Mouse (Mus musculus): Measurements from ENCODE around the gene Nsg1. TPM values are rescaled to one million over a fixed set of nuclear protein-coding genes. Genes with fewer than 3 reads are reported as not detected.

The Nsg1 gene
- polyA plus RNA-seq, 1 experiment from 2014 or later = 23.4 TPM

DNA sequence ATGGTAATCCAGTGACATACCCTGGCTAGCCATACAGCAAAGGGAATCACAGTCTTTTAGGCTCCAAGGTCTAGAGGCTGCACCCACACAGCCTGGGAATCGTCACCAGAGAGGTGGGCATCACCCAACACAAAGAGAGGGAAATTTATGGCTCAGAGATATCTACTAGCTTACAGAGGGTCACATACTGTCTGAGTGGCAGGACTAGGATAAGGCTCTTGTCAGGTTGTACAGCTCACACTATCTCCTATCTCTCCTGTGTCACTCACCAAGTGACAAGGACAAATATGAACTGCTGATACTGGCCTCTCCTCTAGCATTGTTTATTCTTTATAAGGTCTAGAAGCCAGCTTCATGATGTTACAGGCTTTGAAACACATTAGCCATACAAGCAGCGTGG is 30.4 kb downstream of the Nsg1 start:
- H3K9me3 ChIP-seq (ENCODE audit: control insufficient read depth, low read length) = no peaks in the 10 kb centered on the region
- no peak for TF ChIP-seq EP300 (optimal IDR thresholded peaks at IDR 0.05)
- no peak for TF ChIP-seq CTCF (IDR thresholded peaks at IDR 0.05; ENCODE audit: low read depth)
- H3K4me1 ChIP-seq (replicated peaks; ENCODE audit: control insufficient read depth, insufficient read depth) = no peaks in the 10 kb centered on the region
- no peak overlapping the region for H3K27ac ChIP-seq (replicated peaks)
- H3K36me3 ChIP-seq (ENCODE audit: control insufficient read depth, insufficient read depth, low read length) = peaks cover 2% of the 10 kb centered on the region; the same call in 1 of the 2 replicates
- WGBS = 81% methylated on average over 2 of the region's 2 CpGs
- no peak overlapping the region for H3K9ac ChIP-seq (ENCODE audit: low read length)
- ATAC-seq (ENCODE audit: low FRiP score, low TSS enrichment) (no peak), DNase-seq (ENCODE audit: low spot score) (no peak)
- H3K4me3 ChIP-seq (ENCODE audit: low read depth, low read length) = no peak overlapping the region
- H3K27me3 ChIP-seq (ENCODE audit: control insufficient read depth, insufficient read depth, low read length) = no peaks in the 10 kb centered on the region
- H3K4me2 ChIP-seq (replicated peaks; ENCODE audit: low read depth) = no peak overlapping the region

DNA sequence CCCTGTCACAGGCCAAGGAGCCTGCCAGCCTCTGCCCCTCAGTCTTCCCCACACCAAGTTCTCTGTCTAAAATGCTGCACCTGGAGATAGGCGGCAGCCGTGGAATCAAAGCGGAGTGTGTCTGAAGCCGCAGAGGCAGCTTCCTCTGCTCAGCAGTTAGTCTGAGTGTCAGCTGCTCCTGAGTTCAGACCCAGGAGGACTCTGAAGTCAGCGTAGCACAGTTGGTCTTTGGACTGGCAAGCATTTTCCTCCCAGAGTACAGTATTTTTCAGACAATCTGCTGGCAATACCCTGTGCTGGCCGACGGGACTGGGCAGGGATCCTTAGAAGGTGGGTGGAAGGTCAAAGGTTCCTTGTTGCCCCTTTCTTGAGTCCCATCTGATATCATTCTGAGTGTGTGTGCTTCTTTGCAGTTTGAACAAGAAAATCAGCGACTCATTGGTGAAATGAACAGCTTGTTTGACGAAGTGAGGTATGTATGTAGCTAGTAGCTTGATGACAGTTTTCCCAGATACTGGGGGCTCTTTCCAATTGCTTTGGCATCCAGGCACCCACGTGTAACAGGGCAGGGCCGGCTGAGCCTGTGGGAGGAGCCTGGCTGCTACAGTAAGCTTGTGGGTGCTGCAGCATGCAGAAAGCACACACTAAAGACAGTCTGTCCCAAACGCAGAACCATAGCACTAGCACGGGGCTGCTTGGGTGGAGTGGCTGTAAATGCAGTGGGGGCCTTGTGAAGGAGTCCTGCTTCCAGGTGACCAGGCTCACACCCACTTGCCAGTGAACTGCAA is 33.0 kb downstream of the Nsg1 start:
- no peak overlapping the region for H3K27ac ChIP-seq (replicated peaks)
- 83% methylated on average over 13 of the region's 13 CpGs for WGBS
- no peaks in the 10 kb centered on the region for H3K4me1 ChIP-seq (replicated peaks; ENCODE audit: control insufficient read depth, insufficient read depth)
- ATAC-seq (ENCODE audit: low FRiP score, low TSS enrichment) (no peak), DNase-seq (ENCODE audit: low spot score) (no peak)
- TF ChIP-seq EP300 (optimal IDR thresholded peaks at IDR 0.05) (no peak), CTCF (IDR thresholded peaks at IDR 0.05; ENCODE audit: low read depth) (no peak)
- H3K9ac ChIP-seq (ENCODE audit: low read length) = no peak overlapping the region
- no peaks in the 10 kb centered on the region for H3K27me3 ChIP-seq (ENCODE audit: control insufficient read depth, insufficient read depth, low read length)
- no peak overlapping the region for H3K4me2 ChIP-seq (replicated peaks; ENCODE audit: low read depth)
- H3K36me3 ChIP-seq (ENCODE audit: control insufficient read depth, insufficient read depth, low read length) = peaks cover 2% of the 10 kb centered on the region; the same call in 1 of the 2 replicates
- H3K9me3 ChIP-seq (ENCODE audit: control insufficient read depth, low read length) = no peaks in the 10 kb centered on the region
- no peak overlapping the region for H3K4me3 ChIP-seq (ENCODE audit: low read depth, low read length)

DNA sequence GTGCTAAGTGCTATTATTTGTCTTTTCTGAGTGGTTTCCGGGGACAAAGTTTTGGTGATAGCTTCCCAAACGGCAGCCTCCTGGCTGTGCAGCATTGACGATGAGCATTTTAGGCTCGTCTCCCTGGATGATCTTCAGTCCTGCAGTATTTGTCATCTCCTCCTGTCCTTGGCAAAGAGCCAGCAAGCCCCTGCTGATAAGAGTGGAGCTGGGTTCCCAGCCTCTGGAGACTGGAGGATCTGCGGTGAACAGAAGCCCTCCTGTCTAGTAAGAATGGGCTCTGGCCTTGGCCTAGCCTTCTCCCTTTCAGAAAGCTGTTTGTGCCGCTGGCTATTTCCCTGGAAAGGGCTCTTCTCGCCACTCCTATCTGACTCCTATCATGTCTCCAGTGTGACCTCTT is 38.0 kb downstream of the Nsg1 start:
- Histone ChIP-seq H3K9ac (ENCODE audit: low read length) (no peak overlapping the region), H3K27me3 (ENCODE audit: control insufficient read depth, insufficient read depth, low read length) (no peaks in the 10 kb centered on the region), H3K36me3 (ENCODE audit: control insufficient read depth, insufficient read depth, low read length) (no peaks in the 10 kb centered on the region; the same call in 1 of the 2 replicates), H3K4me3 (ENCODE audit: low read depth, low read length) (no peak overlapping the region), H3K4me1 (replicated peaks; ENCODE audit: control insufficient read depth, insufficient read depth) (no peaks in the 10 kb centered on the region), H3K4me2 (replicated peaks; ENCODE audit: low read depth) (no peak overlapping the region), H3K27ac (replicated peaks) (no peak overlapping the region), H3K9me3 (ENCODE audit: control insufficient read depth, low read length) (no peaks in the 10 kb centered on the region)
- 65% methylated on average over 7 of the region's 7 CpGs for WGBS
- TF ChIP-seq EP300 (optimal IDR thresholded peaks at IDR 0.05) (no peak), CTCF (IDR thresholded peaks at IDR 0.05; ENCODE audit: low read depth) (no peak)
- DNase-seq (ENCODE audit: low spot score) (no peak), ATAC-seq (ENCODE audit: low FRiP score, low TSS enrichment) (no peak)

DNA sequence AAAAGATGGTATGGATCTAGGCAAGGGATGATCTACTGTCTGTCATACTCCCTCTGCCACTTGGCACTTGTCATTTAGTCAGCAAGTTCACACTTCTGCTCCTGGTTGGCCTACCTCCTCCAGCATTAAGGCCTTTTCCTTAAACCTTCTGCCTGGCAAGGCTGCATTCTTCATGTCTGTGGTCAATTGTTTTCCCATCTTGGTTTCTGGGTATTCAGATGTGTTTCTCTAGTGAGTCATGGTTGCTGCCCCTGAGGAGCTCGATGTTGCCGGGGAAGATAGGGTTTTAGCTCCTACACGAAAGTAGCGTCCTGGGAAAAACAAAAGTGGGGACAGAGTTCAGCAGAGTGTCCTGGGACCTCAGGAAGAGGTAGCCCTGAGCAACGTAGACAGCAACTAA is 40.4 kb downstream of the Nsg1 start:
- H3K27ac ChIP-seq (replicated peaks) = no peak overlapping the region
- H3K9me3 ChIP-seq (ENCODE audit: control insufficient read depth, low read length) = no peaks in the 10 kb centered on the region
- H3K36me3 ChIP-seq (ENCODE audit: control insufficient read depth, insufficient read depth, low read length) = peaks cover 5% of the 10 kb centered on the region; the same call in 1 of the 2 replicates
- H3K4me3 ChIP-seq (ENCODE audit: low read depth, low read length) = no peak overlapping the region
- no peak for ATAC-seq (ENCODE audit: low FRiP score, low TSS enrichment)
- DNase-seq (ENCODE audit: low spot score) = no peak
- 89% methylated on average over 5 of the region's 5 CpGs for WGBS
- no peak overlapping the region for H3K9ac ChIP-seq (ENCODE audit: low read length)
- H3K4me2 ChIP-seq (replicated peaks; ENCODE audit: low read depth) = no peak overlapping the region
- no peaks in the 10 kb centered on the region for H3K4me1 ChIP-seq (replicated peaks; ENCODE audit: control insufficient read depth, insufficient read depth)
- TF ChIP-seq CTCF (IDR thresholded peaks at IDR 0.05; ENCODE audit: low read depth) (no peak), EP300 (optimal IDR thresholded peaks at IDR 0.05) (no peak)
- H3K27me3 ChIP-seq (ENCODE audit: control insufficient read depth, insufficient read depth, low read length) = no peaks in the 10 kb centered on the region

DNA sequence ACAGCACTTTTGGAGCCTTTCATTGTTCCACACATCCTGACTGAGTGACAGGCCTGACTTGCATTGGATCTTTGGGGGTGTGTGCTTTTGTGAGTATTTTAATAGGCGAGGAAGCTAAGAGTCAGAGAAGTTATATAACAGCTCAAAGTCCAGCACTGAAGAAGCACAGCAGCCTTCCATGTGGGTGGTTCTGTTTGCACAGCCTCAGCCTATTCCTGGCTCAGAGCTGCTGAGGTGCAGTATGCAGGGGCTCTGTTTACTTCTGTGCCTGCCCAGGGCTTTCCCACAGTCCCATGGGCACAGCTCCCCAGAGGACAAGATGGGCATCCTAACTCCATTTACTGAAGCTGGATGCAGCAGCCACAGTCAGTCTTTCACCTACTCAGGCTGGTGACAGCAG is 42.7 kb downstream of the Nsg1 start:
- H3K27ac ChIP-seq (replicated peaks) = no peak overlapping the region
- TF ChIP-seq EP300 (optimal IDR thresholded peaks at IDR 0.05) (no peak), CTCF (IDR thresholded peaks at IDR 0.05; ENCODE audit: low read depth) (no peak)

DNA sequence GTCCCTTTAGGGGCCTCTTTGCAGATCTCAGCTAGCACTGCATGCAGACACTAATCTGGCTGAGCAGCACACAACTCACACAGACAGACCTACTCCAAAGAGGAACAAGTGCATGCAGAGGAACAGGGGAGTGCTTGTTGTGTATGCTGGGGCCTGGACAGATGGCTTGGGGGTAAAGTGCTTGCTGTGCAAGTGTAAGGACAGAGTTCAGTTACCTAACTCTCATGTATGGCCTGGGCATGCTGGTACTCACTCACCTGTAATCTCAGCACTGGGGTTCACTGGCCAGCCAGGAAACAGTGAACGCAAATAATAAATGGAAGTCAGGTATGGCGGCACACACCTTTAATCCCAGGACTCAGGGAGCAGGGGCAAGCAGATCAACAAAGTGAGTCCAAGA is 45.2 kb downstream of the Nsg1 start:
- Histone ChIP-seq H3K36me3 (ENCODE audit: control insufficient read depth, insufficient read depth, low read length) (peaks cover 7% of the 10 kb centered on the region), H3K9ac (ENCODE audit: low read length) (no peak overlapping the region), H3K4me1 (replicated peaks; ENCODE audit: control insufficient read depth, insufficient read depth) (no peaks in the 10 kb centered on the region), H3K4me3 (ENCODE audit: low read depth, low read length) (no peak overlapping the region), H3K9me3 (ENCODE audit: control insufficient read depth, low read length) (no peaks in the 10 kb centered on the region), H3K4me2 (replicated peaks; ENCODE audit: low read depth) (no peak overlapping the region), H3K27ac (replicated peaks) (no peak overlapping the region), H3K27me3 (ENCODE audit: control insufficient read depth, insufficient read depth, low read length) (no peaks in the 10 kb centered on the region)
- ATAC-seq (ENCODE audit: low FRiP score, low TSS enrichment) = no peak
- no peak for DNase-seq (ENCODE audit: low spot score)
- TF ChIP-seq CTCF (IDR thresholded peaks at IDR 0.05; ENCODE audit: low read depth) (no peak), EP300 (optimal IDR thresholded peaks at IDR 0.05) (no peak)
- WGBS = 87% methylated on average over 2 of the region's 2 CpGs

More for the DNA sequence above, 42.7 kb downstream of the Nsg1 start:
- DNase-seq (ENCODE audit: low spot score) = peak; percentile 57
- H3K9me3 ChIP-seq (ENCODE audit: control insufficient read depth, low read length) = no peaks in the 10 kb centered on the region
- H3K4me3 ChIP-seq (ENCODE audit: low read depth, low read length) = no peak overlapping the region
- peaks cover 5% of the 10 kb centered on the region; the same call in 1 of the 2 replicates for H3K36me3 ChIP-seq (ENCODE audit: control insufficient read depth, insufficient read depth, low read length)
- WGBS = 82% methylated on average over 1 of the region's 1 CpGs
- H3K27me3 ChIP-seq (ENCODE audit: control insufficient read depth, insufficient read depth, low read length) = no peaks in the 10 kb centered on the region
- ATAC-seq (ENCODE audit: low FRiP score, low TSS enrichment) = peak; percentile 91
- no peak overlapping the region for H3K4me2 ChIP-seq (replicated peaks; ENCODE audit: low read depth)
- no peaks in the 10 kb centered on the region for H3K4me1 ChIP-seq (replicated peaks; ENCODE audit: control insufficient read depth, insufficient read depth)
- H3K9ac ChIP-seq (ENCODE audit: low read length) = no peak overlapping the region

Data from stomach, postnatal 0 days (tissue).